Mouse (Mus musculus) cerebellum, postnatal 4 days (tissue): Measurements from ENCODE around the gene Ssh2.

Experiments used
- DNase-seq, 2 experiments: peaks; one replicate each; pipeline ENCODE4 v3.0.0; 2022; ENCODE audit warnings: low spot score in 2 of 2, mixed read lengths in 1 of 2

Gene Ssh2

GRCm38 (mm10) chr11:77507426-77507825, 291.3 kb downstream of the Ssh2 start:
- no peak for DNase-seq

GRCm38 (mm10) chr11:77508068-77509021, 292.3 kb downstream of the Ssh2 start:
- DNase-seq, result peak in 1 of 2 experiments; percentile 83
